Mouse (Mus musculus) hindbrain, embryonic 11.5 days (tissue): ENCODE data around the gene Rbfox2. TPM values are rescaled to one million over a fixed set of nuclear protein-coding genes. Genes with fewer than 3 reads are reported as not detected.

Source experiments
- ATAC-seq: fragments of 200-750 bp; cut with Nextera tagmentation; 2 replicates; pipeline ENCODE4 v1.8.0; 2017; ENCODE audit warnings: mild to moderate bottlenecking, moderate TSS enrichment, moderate library complexity; ENCODE audit not compliant: low FRiP score
- DNase-seq: peaks from one replicate; pipeline ENCODE4 v3.0.0-alpha.2; 2015; ENCODE audit warnings: low spot score
- H3K27ac ChIP-seq: fragments of 300-500 bp; sonication (generic); 2 replicates; pipeline ENCODE4 v1.5.1; 2014; ENCODE audit warnings: mild to moderate bottlenecking, low read depth, low read length
- H3K27me3 ChIP-seq: fragments of 300-500 bp; sonication (generic); 2 replicates; pipeline ENCODE4 v1.6.1; 2014; ENCODE audit warnings: mild to moderate bottlenecking, low read length, moderate library complexity, mixed read lengths; ENCODE audit not compliant: control insufficient read depth, insufficient read depth
- H3K36me3 ChIP-seq: fragments of 300-500 bp; sonication (generic); 2 replicates; pipeline ENCODE4 v1.6.1; 2014; ENCODE audit warnings: mild to moderate bottlenecking, low read length, moderate library complexity, mixed read lengths; ENCODE audit not compliant: control insufficient read depth, insufficient read depth
- H3K4me1 ChIP-seq: fragments of 300-500 bp; sonication (generic); replicated peaks from 2 replicates; pipeline ENCODE4 v1.6.1; 2014; ENCODE audit warnings: low read length, mixed read lengths; ENCODE audit not compliant: control insufficient read depth, insufficient read depth
- H3K4me2 ChIP-seq: fragments of 300-500 bp; sonication (generic); replicated peaks from 2 replicates; pipeline ENCODE4 v1.6.1; 2014; ENCODE audit warnings: mild to moderate bottlenecking, low read depth, low read length
- H3K4me3 ChIP-seq: fragments of 300-500 bp; sonication (generic); 2 replicates; pipeline ENCODE4 v1.5.1; 2014; ENCODE audit warnings: low read depth, low read length
- H3K9ac ChIP-seq: fragments of 300-500 bp; sonication (generic); 2 replicates; pipeline ENCODE4 v1.6.1; 2014; ENCODE audit warnings: low read depth, low read length
- H3K9me3 ChIP-seq: fragments of 300-500 bp; sonication (generic); 2 replicates; pipeline ENCODE4 v1.6.1; 2016; ENCODE audit warnings: low read length; ENCODE audit not compliant: control insufficient read depth
- WGBS: fragments of 180-500 bp; shearing (Covaris S2); extraction: QIAGEN DNeasy Blood & Tissue Kit; methylation state at CpG from one replicate; pipeline ENCODE4 v1.1.7; 2014; 5-methylcytosine and 5-hydroxymethylcytosine counted together
- polyA plus RNA-seq: library from polyadenylated mRNA; unstranded; fragments of >200 nt; fragmentation: Nextera tagmentation; extraction: Ambion mirVana; gene quantifications from 2 replicates; pipeline ENCODE4 v1.2.1, GENCODE M21; 2014

Gene Rbfox2
- polyA plus RNA-seq, 1 experiment from 2014 or later = 142 TPM

- no peak for ATAC-seq
- Histone ChIP-seq H3K27me3 (no peaks in the 10 kb centered on the region), H3K36me3 (0 out of 2 replicates have a peak, but pooled peaks cover 3% of the 10 kb centered on the region), H3K4me2 (no peak overlapping the region), H3K4me1 (no peaks in the 10 kb centered on the region), H3K4me3 (no peak overlapping the region), H3K9ac (no peak overlapping the region), H3K27ac (no peak overlapping the region), H3K9me3 (no peaks in the 10 kb centered on the region)
- WGBS = 89% methylated on average over 10 of the region's 10 CpGs
- DNase-seq = no peak
Observed at GRCm38 (mm10) chr15:77105273-77105672, 201.5 kb downstream of the Rbfox2 start.

- Histone ChIP-seq H3K4me2 (no peak overlapping the region), H3K4me3 (no peak overlapping the region), H3K4me1 (no peaks in the 10 kb centered on the region), H3K27me3 (no peaks in the 10 kb centered on the region), H3K9me3 (no peaks in the 10 kb centered on the region), H3K9ac (no peak overlapping the region), H3K36me3 (0 out of 2 replicates have a peak, but pooled peaks cover 3% of the 10 kb centered on the region), H3K27ac (no peak overlapping the region)
- no peak for ATAC-seq
- no peak for DNase-seq
- 70% methylated on average over 10 of the region's 10 CpGs for whole genome bisulfite sequencing
Observed at GRCm38 (mm10) chr15:77104349-77105158, 202.2 kb downstream of the Rbfox2 start.

DNA sequence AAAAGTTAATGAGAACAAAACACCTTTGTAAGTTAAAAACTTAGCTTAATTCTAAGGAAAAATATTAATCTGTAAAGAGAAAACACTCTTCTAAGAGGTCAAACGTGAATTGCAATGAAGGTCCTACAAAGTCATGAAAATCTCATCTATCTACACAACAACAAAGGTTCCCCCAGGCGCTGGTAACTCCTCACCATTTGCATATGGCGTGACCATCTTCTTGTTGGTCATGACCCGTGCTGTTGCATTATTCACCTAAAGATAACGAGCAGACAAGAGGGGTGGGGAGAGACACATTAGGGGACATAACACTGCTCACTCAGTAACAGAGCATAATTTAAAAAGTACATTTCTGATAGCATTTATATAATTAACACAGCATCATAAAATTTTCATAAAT lies 204.1 kb downstream of the Rbfox2 start:
- DNase-seq (no peak), ATAC-seq (no peak)
- no peak overlapping the region for H3K4me2 ChIP-seq
- H3K9me3 ChIP-seq = no peaks in the 10 kb centered on the region
- no peaks in the 10 kb centered on the region for H3K27me3 ChIP-seq
- H3K4me3 ChIP-seq = no peak overlapping the region
- H3K9ac ChIP-seq = no peak overlapping the region
- no peak overlapping the region for H3K27ac ChIP-seq
- WGBS = 77% methylated on average over 5 of the region's 5 CpGs
- 0 out of 2 replicates have a peak, but pooled peaks cover 3% of the 10 kb centered on the region for H3K36me3 ChIP-seq
- H3K4me1 ChIP-seq = no peaks in the 10 kb centered on the region

DNA sequence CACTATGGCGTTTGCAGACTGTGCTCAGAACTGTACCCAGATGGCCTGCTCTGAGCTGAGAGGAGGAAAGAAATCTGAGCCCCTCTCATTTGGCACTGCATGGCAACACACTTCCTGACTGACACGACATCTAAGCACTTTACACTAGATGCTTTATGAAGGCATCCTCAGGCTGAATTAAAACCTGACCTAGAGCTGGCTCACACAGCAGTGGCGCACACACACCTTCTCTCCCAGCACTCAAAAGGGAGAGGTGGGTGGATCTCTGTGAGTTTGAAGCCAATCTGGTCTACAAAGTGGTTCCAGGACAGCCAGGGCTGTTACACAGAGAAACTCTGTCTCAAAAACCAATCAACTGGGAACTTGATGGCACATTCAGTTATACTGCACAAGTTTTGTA lies 207.0 kb downstream of the Rbfox2 start:
- DNase-seq (no peak), ATAC-seq (no peak)
- H3K36me3 ChIP-seq = 0 out of 2 replicates have a peak, but pooled peaks cover 3% of the 10 kb centered on the region
- H3K4me3 ChIP-seq = no peak overlapping the region
- H3K27ac ChIP-seq = no peak overlapping the region
- no peaks in the 10 kb centered on the region for H3K4me1 ChIP-seq
- no peak overlapping the region for H3K4me2 ChIP-seq
- H3K9ac ChIP-seq = no peak overlapping the region
- no peaks in the 10 kb centered on the region for H3K9me3 ChIP-seq
- 66% methylated on average over 3 of the region's 3 CpGs for WGBS
- H3K27me3 ChIP-seq = no peaks in the 10 kb centered on the region

DNA sequence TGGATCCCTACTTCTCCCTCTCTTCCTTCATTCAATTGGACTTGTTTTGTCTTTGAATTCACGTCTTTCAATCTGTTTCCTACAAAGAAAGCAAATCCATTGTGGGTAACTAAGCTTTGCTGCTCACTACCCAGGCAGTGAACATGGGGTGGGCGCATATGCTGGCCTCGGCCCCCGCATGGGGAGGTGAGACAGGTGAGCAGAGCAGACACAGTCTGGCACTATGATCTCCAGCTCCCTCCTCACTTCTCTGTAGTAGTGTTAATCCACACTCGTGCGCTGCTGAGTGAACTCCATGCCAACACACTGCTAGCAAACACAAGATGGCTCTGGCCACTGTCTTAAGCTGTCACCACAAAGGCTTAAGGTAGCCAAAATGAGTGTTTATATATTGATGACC lies 209.4 kb downstream of the Rbfox2 start:
- ATAC-seq = no peak
- no peak overlapping the region for H3K4me2 ChIP-seq
- WGBS = 86% methylated on average over 6 of the region's 6 CpGs
- no peaks in the 10 kb centered on the region for H3K4me1 ChIP-seq
- no peaks in the 10 kb centered on the region for H3K27me3 ChIP-seq
- H3K4me3 ChIP-seq = no peak overlapping the region
- no peak for DNase-seq
- no peaks in the 10 kb centered on the region for H3K9me3 ChIP-seq
- H3K27ac ChIP-seq = no peak overlapping the region
- peaks cover 10% of the 10 kb centered on the region; the same call in 1 of the 2 replicates for H3K36me3 ChIP-seq
- H3K9ac ChIP-seq = no peak overlapping the region

GRCm38 (mm10) chr15:77095216-77095615 lies 211.6 kb downstream of the Rbfox2 start:
- WGBS = 95% methylated on average over 1 of the region's 1 CpGs

DNA sequence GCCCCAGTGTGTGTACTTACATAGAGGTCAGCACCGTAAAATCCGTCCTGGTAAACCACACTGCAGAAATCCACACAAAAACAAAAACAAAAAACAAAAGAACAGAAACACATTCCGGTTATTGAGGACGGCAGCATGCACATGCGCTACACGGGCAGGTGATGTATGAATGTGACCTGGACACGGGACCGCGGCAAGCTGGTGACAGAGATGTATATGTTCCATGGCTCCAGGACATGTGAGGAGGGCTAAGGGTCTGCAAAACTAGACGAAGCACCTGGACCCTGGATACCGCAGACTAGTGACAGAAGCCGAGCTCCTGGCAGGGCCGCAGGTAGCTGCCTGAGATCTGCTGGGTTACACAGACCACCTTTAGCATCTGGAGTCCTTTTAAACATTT lies 212.4 kb downstream of the Rbfox2 start:
- no peak overlapping the region for H3K4me2 ChIP-seq
- no peak overlapping the region for H3K9ac ChIP-seq
- WGBS = 95% methylated on average over 13 of the region's 13 CpGs
- no peak for ATAC-seq
- H3K27me3 ChIP-seq = no peaks in the 10 kb centered on the region
- no peak overlapping the region for H3K4me3 ChIP-seq
- H3K4me1 ChIP-seq = no peaks in the 10 kb centered on the region
- no peak for DNase-seq
- peaks cover 7% of the 10 kb centered on the region; the same call in 1 of the 2 replicates for H3K36me3 ChIP-seq
- H3K9me3 ChIP-seq = no peaks in the 10 kb centered on the region
- no peak overlapping the region for H3K27ac ChIP-seq

More at GRCm38 (mm10) chr15:77095216-77095615, 211.6 kb downstream of the Rbfox2 start:
- H3K4me2 ChIP-seq = no peak overlapping the region
- ATAC-seq = no peak
- H3K27me3 ChIP-seq = no peaks in the 10 kb centered on the region
- H3K36me3 ChIP-seq = peaks cover 7% of the 10 kb centered on the region; the same call in 1 of the 2 replicates
- H3K27ac ChIP-seq = no peak overlapping the region
- no peak for DNase-seq
- no peaks in the 10 kb centered on the region for H3K4me1 ChIP-seq
- H3K9ac ChIP-seq = no peak overlapping the region
- no peak overlapping the region for H3K4me3 ChIP-seq
- no peaks in the 10 kb centered on the region for H3K9me3 ChIP-seq

DNA sequence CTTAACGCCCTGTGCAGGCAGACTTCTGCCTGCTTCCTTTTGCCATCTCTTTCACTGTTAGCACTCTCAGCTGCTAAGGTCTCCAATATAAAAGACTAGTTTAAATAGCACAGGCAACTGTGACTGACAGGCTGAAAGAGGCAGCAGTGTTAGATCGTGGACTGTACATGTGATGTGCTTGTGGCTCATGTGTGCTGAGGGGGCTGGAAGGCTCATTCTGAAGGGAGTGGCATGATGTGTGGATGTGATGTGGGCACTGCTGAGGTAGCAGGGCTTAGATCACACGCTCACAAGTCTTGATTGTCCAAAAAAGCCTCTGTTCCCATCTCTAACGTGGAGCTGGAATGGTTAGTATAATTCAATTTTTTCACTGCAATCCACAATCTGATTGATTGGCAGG lies 215.4 kb downstream of the Rbfox2 start:
- no peak overlapping the region for H3K27ac ChIP-seq
- 87% methylated on average over 4 of the region's 4 CpGs for WGBS
- no peaks in the 10 kb centered on the region for H3K4me1 ChIP-seq
- no peaks in the 10 kb centered on the region for H3K9me3 ChIP-seq
- H3K27me3 ChIP-seq = no peaks in the 10 kb centered on the region
- no peak overlapping the region for H3K4me3 ChIP-seq
- peaks cover 7% of the 10 kb centered on the region; the same call in 1 of the 2 replicates for H3K36me3 ChIP-seq
- no peak for ATAC-seq
- no peak overlapping the region for H3K9ac ChIP-seq
- no peak for DNase-seq
- H3K4me2 ChIP-seq = no peak overlapping the region

- Histone ChIP-seq H3K4me2 (no peak overlapping the region), H3K27ac (no peak overlapping the region), H3K4me1 (no peaks in the 10 kb centered on the region), H3K36me3 (peaks cover 7% of the 10 kb centered on the region; the same call in 1 of the 2 replicates), H3K9ac (no peak overlapping the region), H3K27me3 (no peaks in the 10 kb centered on the region), H3K9me3 (no peaks in the 10 kb centered on the region), H3K4me3 (no peak overlapping the region)
- DNase-seq = no peak
- 93% methylated on average over 5 of the region's 5 CpGs for WGBS
- no peak for ATAC-seq
Observed at GRCm38 (mm10) chr15:77090531-77090930, 216.3 kb downstream of the Rbfox2 start.
